Mouse (Mus musculus): ENCODE results near the gene Ttc17. TPM values are rescaled to one million over a fixed set of nuclear protein-coding genes. Genes with fewer than 3 reads are reported as not detected.
"Not testable (repeated sequence)": the region's sequence is repeated elsewhere in the genome, so short reads cannot be mapped to it uniquely, and the experiment has no call there.

Ttc17 gene
- 10 to 100 TPM; 38.5 to 48.4 (median 41.7) TPM for total RNA-seq (2022)

- DNase-seq = peak; percentile 82
Measured at GRCm38 (mm10) chr2:94406083-94406957, at the start of gene Ttc17. Ttc17 (minus strand) TSS chr2:94406689.

GRCm38 (mm10) chr2:94449643-94450042, 43.2 kb upstream of the Ttc17 start:
- no peak for DNase-seq

- DNase-seq = no peak
Measured at GRCm38 (mm10) chr2:94436952-94437351, 30.5 kb upstream of the Ttc17 start.

- no peak for DNase-seq
Measured at GRCm38 (mm10) chr2:94435481-94435880, 29.0 kb upstream of the Ttc17 start.

GRCm38 (mm10) chr2:94434833-94435232, 28.3 kb upstream of the Ttc17 start:
- no peak for DNase-seq

- DNase-seq = no peak
Measured at GRCm38 (mm10) chr2:94432214-94432613, 25.7 kb upstream of the Ttc17 start.

GRCm38 (mm10) chr2:94428456-94428855, 22.0 kb upstream of the Ttc17 start:
- no peak for DNase-seq

- DNase-seq = no peak
Measured at GRCm38 (mm10) chr2:94407441-94407840, 952 bp upstream of the Ttc17 start.

GRCm38 (mm10) chr2:94407021-94407420, 532 bp upstream of the Ttc17 start:
- no peak for DNase-seq

GRCm38 (mm10) chr2:94405397-94406082, 949 bp downstream of the Ttc17 start:
- DNase-seq = no peak

GRCm38 (mm10) chr2:94404512-94405240, 1.8 kb downstream of the Ttc17 start:
- DNase-seq = no peak

GRCm38 (mm10) chr2:94402561-94402960, 3.9 kb downstream of the Ttc17 start:
- DNase-seq = no peak

- no peak for DNase-seq
Measured at GRCm38 (mm10) chr2:94402096-94402495, 4.4 kb downstream of the Ttc17 start.

GRCm38 (mm10) chr2:94401006-94401405, 5.5 kb downstream of the Ttc17 start:
- no peak for DNase-seq

- DNase-seq = no peak
Measured at GRCm38 (mm10) chr2:94398138-94398970, 8.1 kb downstream of the Ttc17 start.

GRCm38 (mm10) chr2:94397453-94397852, 9.0 kb downstream of the Ttc17 start:
- DNase-seq = no peak

- DNase-seq = no peak
Measured at GRCm38 (mm10) chr2:94396325-94396724, 10.2 kb downstream of the Ttc17 start.

GRCm38 (mm10) chr2:94391127-94391526, 15.4 kb downstream of the Ttc17 start:
- DNase-seq = not testable (repeated sequence)

GRCm38 (mm10) chr2:94389000-94389399, 17.5 kb downstream of the Ttc17 start:
- DNase-seq = peak; percentile 41

- no peak for DNase-seq
Measured at GRCm38 (mm10) chr2:94387846-94388245, 18.6 kb downstream of the Ttc17 start.

GRCm38 (mm10) chr2:94384483-94384882, 22.0 kb downstream of the Ttc17 start:
- not testable (repeated sequence) for DNase-seq

GRCm38 (mm10) chr2:94381057-94381647, 25.3 kb downstream of the Ttc17 start:
- no peak for DNase-seq

Measured in adrenal gland, adult 8-10 months (tissue).